Mouse (Mus musculus) liver, embryonic 13.5 days (tissue): ENCODE results near the gene 1700123O20Rik. TPM values are rescaled to one million over a fixed set of nuclear protein-coding genes. Genes with fewer than 3 reads are reported as not detected.

Experiments used
- ATAC-seq: fragments of 200-750 bp; cut with Nextera tagmentation; 2 replicates; pipeline ENCODE4 v1.8.0; 2017; ENCODE audit warnings: low read depth, mild to moderate bottlenecking, moderate number of reproducible peaks, moderate library complexity
- DNase-seq: peaks from one replicate; pipeline ENCODE4 v3.0.0; 2022
- H3K27ac ChIP-seq: fragments of 300-500 bp; sonication (generic); 2 replicates; pipeline ENCODE4 v1.5.1; 2015; ENCODE audit warnings: moderate library complexity, mild to moderate bottlenecking, inconsistent platforms
- H3K27me3 ChIP-seq: fragments of 300-500 bp; sonication (generic); 2 replicates; pipeline ENCODE4 v1.6.1; 2015; ENCODE audit warnings: mild to moderate bottlenecking, inconsistent platforms
- H3K36me3 ChIP-seq: fragments of 300-500 bp; sonication (generic); 2 replicates; pipeline ENCODE4 v1.6.1; 2015; ENCODE audit warnings: mild to moderate bottlenecking, inconsistent platforms
- H3K4me1 ChIP-seq: fragments of 300-500 bp; sonication (generic); replicated peaks from 2 replicates; pipeline ENCODE4 v1.6.1; 2015; ENCODE audit warnings: inconsistent platforms
- H3K4me2 ChIP-seq: fragments of 300-500 bp; sonication (generic); 2 replicates; pipeline ENCODE4 v1.6.1; 2015; ENCODE audit warnings: inconsistent platforms, mild to moderate bottlenecking, moderate library complexity
- H3K4me3 ChIP-seq: fragments of 300-500 bp; sonication (generic); replicated peaks from 2 replicates; pipeline ENCODE4 v1.5.1; 2015; ENCODE audit warnings: mild to moderate bottlenecking, inconsistent platforms
- H3K9ac ChIP-seq: fragments of 300-500 bp; sonication (generic); 2 replicates; pipeline ENCODE4 v1.6.1; 2015; ENCODE audit warnings: mild to moderate bottlenecking, inconsistent platforms
- H3K9me3 ChIP-seq: fragments of 300-500 bp; sonication (generic); replicated peaks from 2 replicates; pipeline ENCODE4 v1.6.1; 2016; ENCODE audit warnings: inconsistent platforms
- WGBS: fragments of 180-500 bp; shearing (Covaris S2); methylation state at CpG from one replicate; pipeline ENCODE4 v1.1.7; 2015; ENCODE audit not compliant: insufficient replicate concordance; 5-methylcytosine and 5-hydroxymethylcytosine counted together
- polyA plus RNA-seq: library from polyadenylated mRNA; unstranded; fragments of >200 nt; fragmentation: Nextera tagmentation; extraction: Ambion mirVana; gene quantifications from 2 replicates; pipeline ENCODE4 v1.2.1, GENCODE M21; 2015

The 1700123O20Rik gene
- polyA plus RNA-seq, 1 experiment from 2014 or later: 46.3 TPM

DNA sequence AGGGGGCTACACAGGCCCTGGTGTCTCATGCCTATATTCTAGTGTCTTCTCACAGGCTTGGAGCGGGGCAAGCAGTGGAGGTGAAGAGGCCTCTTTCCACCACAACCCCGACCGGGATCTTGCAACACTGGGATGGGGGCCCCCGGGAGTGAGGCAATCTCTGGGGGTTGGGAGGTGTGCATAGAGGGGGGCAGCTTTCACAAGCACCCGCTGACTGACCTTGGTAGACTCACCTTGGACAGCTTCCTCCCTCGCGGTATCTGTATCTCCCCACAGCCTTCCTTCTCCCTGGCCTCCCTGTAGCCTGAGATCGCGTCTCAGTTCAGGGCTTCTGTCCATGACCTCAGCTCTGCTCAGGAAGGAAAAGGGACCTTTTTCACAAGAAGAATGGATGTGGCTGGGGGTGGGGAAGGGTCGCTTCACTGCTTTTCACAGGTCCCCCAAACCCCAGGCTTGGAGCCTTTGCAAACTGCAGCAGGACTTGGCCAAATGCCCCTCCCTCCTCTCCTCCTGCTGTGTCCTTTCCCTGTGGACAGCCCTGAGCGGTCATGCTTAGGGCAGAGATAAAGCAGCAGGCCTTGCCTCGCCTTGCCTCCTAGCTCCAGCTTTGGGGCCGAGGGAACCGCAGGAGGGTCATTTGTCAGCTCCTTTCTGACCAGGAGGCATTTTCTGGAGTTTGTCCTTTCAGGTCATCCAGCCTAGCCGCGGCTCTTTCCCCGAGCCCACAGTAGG lies 20.7 kb downstream of the 1700123O20Rik start:
- peak overlapping the region; percentile 48; the same call in 1 of the 2 replicates for H3K4me2 ChIP-seq
- H3K4me1 ChIP-seq: peaks cover 33% of the 10 kb centered on the region
- H3K9ac ChIP-seq: no peak overlapping the region; the same call in 1 of the 2 replicates
- no peak overlapping the region for H3K27ac ChIP-seq
- ATAC-seq (no peak), DNase-seq (peak; percentile 22)
- H3K9me3 ChIP-seq: no peaks in the 10 kb centered on the region
- 13% methylated on average over 17 of the region's 17 CpGs for WGBS
- no peaks in the 10 kb centered on the region for H3K36me3 ChIP-seq
- H3K4me3 ChIP-seq: no peak overlapping the region
- H3K27me3 ChIP-seq: peaks cover 87% of the 10 kb centered on the region

DNA sequence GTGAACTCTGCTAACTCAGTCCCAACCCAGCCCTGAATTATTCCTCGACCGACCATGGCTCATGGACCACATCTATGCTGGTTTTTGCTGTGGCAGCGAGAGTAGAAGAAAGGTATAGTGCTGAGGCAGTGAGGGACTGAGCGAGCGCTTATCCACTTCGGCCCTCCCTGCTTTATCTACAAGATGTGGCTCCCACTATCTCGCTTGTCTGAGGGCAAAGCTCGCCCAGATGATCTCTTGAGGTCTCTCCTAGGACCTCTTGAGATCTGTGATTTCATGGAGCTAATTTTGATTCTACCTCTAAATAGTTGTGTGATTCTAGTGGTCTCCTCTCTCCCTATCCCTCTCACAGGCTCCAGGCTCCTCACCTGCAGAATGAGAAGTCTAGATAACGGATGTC lies 23.0 kb downstream of the 1700123O20Rik start:
- no peak overlapping the region for H3K9ac ChIP-seq
- no peak for DNase-seq
- peaks cover 45% of the 10 kb centered on the region for H3K4me1 ChIP-seq
- H3K27ac ChIP-seq: no peak overlapping the region
- peaks cover 71% of the 10 kb centered on the region for H3K27me3 ChIP-seq
- ATAC-seq: no peak
- H3K4me2 ChIP-seq: no peak overlapping the region
- H3K36me3 ChIP-seq: no peaks in the 10 kb centered on the region
- 33% methylated on average over 9 of the region's 9 CpGs for WGBS
- no peak overlapping the region for H3K4me3 ChIP-seq
- H3K9me3 ChIP-seq: no peaks in the 10 kb centered on the region

DNA sequence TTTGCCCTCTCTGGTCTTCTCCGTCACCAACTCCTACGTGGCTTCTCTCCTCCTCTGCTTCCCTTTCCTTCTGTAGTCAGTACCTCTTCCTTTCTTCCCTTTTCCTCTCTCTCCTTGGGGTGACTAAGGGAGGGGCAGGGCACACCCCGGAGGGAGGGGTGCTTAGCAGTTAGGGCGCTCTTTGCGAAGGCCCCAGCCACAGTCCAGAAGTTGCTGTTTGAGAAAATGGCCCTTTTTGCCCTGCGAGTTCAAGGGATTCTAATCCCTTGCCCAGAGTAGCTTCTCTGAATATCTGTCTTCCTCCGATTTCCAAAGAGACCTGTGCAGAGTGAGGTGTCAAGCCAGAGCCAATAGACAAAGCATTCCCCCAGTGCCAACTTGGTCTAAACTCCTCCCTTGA lies 26.1 kb downstream of the 1700123O20Rik start, which contains the start of gene Cebpe:
Gene Cebpe (minus strand): TSS at position 101 of the 400 bp plus-strand sequence.
- DNase-seq: no peak
- peaks cover 61% of the 10 kb centered on the region for H3K27me3 ChIP-seq
- peaks cover 30% of the 10 kb centered on the region for H3K4me1 ChIP-seq
- H3K36me3 ChIP-seq: no peaks in the 10 kb centered on the region
- peak within 1 kb of the TSS; percentile 1; the same call in 1 of the 2 replicates for H3K4me3 ChIP-seq
- no peaks in the 10 kb centered on the region for H3K9me3 ChIP-seq
- 60% methylated on average over 7 of the region's 7 CpGs for WGBS
- no peak for ATAC-seq
- H3K4me2 ChIP-seq: no peak within 1 kb of the TSS
- peak within 1 kb of the TSS; percentile 58 for H3K27ac ChIP-seq
- H3K9ac ChIP-seq: 0 out of 2 replicates have a peak within 1 kb of the TSS, but pooled peaks have one; percentile 1

DNA sequence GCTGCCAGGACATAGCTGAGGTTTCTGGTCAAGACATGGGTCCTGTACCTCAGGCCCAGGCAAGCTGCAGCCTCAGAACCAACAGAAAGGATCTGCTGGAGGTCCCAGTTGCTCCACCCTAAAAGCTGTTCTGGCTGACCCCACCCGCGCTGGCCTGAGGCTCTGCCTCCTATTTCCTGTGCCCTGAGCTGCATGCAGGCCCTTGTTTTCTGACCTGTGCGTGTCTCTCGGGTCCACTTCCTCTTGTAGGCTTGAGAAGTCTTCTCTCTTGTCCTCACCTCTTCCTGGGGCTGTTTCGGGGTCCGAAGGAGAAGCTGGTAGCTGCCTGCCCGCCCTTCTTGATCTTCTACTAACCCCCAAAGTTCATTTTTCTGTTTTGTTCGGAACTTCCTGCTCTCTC lies 26.8 kb downstream of the 1700123O20Rik start:
- 28% methylated on average over 8 of the region's 8 CpGs for WGBS
- Histone ChIP-seq H3K27me3 (peaks cover 53% of the 10 kb centered on the region), H3K4me3 (no peak overlapping the region), H3K4me2 (no peak overlapping the region), H3K27ac (peak overlapping the region; percentile 58), H3K9ac (no peak overlapping the region), H3K36me3 (no peaks in the 10 kb centered on the region), H3K9me3 (no peaks in the 10 kb centered on the region), H3K4me1 (peaks cover 25% of the 10 kb centered on the region)
- ATAC-seq (no peak), DNase-seq (no peak)

DNA sequence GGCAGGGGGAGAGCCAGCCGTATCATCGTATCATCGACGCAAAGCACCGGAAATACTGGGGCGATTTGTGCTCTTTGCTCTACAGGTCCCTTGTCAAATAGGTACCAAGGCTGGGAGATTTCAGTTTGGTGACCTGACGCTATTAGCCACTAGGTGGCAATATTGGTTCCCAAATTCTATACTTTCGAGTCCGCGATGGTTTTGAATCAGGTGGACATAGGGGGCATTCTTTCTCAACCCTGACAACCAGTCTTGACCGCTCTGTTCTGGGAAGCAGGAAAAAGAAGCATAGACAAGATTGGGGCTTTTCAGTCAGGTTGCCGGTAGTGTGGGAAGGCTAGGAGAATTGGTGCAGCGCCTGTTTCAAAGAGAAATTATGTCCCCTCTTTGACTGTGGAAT lies 28.1 kb downstream of the 1700123O20Rik start:
- peak overlapping the region; percentile 45 for H3K4me3 ChIP-seq
- H3K36me3 ChIP-seq: no peaks in the 10 kb centered on the region
- under 1% methylated on average over 13 of the region's 13 CpGs for WGBS
- H3K27ac ChIP-seq: no peak overlapping the region
- peak overlapping the region; percentile 67 for H3K4me2 ChIP-seq
- peaks cover 40% of the 10 kb centered on the region for H3K27me3 ChIP-seq
- peaks cover 21% of the 10 kb centered on the region for H3K4me1 ChIP-seq
- ATAC-seq: no peak
- H3K9me3 ChIP-seq: no peaks in the 10 kb centered on the region
- DNase-seq: peak; percentile 61
- H3K9ac ChIP-seq: 0 out of 2 replicates have a peak overlapping the region, but pooled peaks have one; percentile 3

DNA sequence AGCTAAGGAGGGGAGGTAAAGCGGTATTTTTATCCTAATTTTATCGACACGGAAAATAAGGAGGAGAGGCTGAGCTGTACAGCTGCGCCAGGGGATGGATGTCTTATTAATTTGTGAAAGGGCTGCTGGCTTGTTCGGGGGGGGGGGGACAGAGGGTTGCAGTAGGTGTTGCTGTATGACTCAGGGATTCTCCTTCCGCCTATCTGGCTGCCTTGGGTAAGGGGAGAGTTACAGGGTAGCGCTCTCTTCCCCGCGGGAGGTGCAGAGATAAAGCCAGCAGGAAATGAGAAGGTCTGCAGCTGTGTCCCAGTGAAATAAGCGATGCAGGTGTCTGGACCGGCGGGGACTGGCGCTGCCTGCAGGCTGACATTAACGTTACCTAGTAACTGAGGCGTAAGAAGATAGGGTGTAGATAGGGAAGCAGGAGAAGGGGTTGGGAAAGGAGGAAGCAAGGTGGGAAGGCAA lies 28.6 kb downstream of the 1700123O20Rik start:
- Histone ChIP-seq H3K9ac (peak overlapping the region; percentile 3; the same call in 1 of the 2 replicates), H3K4me3 (peak overlapping the region; percentile 45), H3K36me3 (no peaks in the 10 kb centered on the region), H3K4me1 (peaks cover 21% of the 10 kb centered on the region), H3K27ac (no peak overlapping the region), H3K4me2 (peak overlapping the region; percentile 67), H3K9me3 (no peaks in the 10 kb centered on the region), H3K27me3 (peaks cover 35% of the 10 kb centered on the region)
- ATAC-seq: peak; percentile 33; the same call in 1 of the 2 replicates
- 2% methylated on average over 15 of the region's 15 CpGs for WGBS
- DNase-seq: peak; percentile 20

DNA sequence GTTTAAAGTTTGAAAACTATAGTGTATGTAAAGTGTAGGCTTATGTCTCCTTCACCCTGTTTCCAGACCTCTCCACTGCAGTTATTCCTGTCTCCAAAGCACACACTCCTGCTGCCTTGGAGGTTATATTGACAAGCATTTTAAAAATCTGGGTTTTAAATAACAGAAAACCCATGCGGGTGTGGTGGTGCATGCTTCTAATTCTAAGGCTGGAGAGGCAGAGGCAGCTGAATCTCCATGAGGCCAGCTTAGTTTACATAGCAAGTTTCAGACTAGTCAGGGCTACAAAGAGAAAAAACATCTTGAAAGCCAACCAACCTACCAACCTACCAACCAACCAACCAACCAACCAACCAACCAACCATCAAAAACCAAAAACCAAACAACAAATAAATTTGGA lies 29.4 kb downstream of the 1700123O20Rik start:
- WGBS: 50% methylated on average over 1 of the region's 1 CpGs
- no peaks in the 10 kb centered on the region for H3K9me3 ChIP-seq
- no peak overlapping the region for H3K4me2 ChIP-seq
- ATAC-seq (no peak), DNase-seq (no peak)
- H3K9ac ChIP-seq: 0 out of 2 replicates have a peak overlapping the region, but pooled peaks have one; percentile 3
- no peak overlapping the region for H3K4me3 ChIP-seq
- peaks cover 21% of the 10 kb centered on the region for H3K4me1 ChIP-seq
- peaks cover 28% of the 10 kb centered on the region for H3K27me3 ChIP-seq
- H3K36me3 ChIP-seq: no peaks in the 10 kb centered on the region
- no peak overlapping the region for H3K27ac ChIP-seq

DNA sequence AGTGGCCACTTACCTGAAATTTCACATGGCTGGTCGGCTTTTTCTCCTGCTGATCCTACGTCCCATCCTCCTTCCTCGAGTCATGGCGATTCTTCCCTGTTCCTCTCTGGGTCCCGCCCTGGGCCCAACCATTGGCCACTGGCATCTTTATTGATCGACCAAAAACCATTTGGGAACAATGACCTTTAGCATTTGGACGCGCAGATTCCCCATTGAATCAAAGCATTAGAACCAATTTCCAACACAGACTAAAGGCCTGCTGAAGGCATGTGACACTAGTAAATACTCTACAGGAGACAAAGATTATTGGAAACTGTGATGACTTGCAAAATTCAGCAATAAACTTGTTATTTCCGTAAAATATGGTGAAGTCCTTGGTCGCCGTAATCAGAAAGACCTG lies 34.0 kb downstream of the 1700123O20Rik start:
- no peak for DNase-seq
- H3K4me2 ChIP-seq: no peak overlapping the region
- H3K36me3 ChIP-seq: no peaks in the 10 kb centered on the region
- 80% methylated on average over 11 of the region's 11 CpGs for WGBS
- H3K9ac ChIP-seq: no peak overlapping the region
- no peak overlapping the region for H3K4me3 ChIP-seq
- H3K9me3 ChIP-seq: no peaks in the 10 kb centered on the region
- H3K27ac ChIP-seq: no peak overlapping the region
- H3K4me1 ChIP-seq: peaks cover 9% of the 10 kb centered on the region
- ATAC-seq: no peak
- 0 out of 2 replicates have a peak, but pooled peaks cover 5% of the 10 kb centered on the region for H3K27me3 ChIP-seq

DNA sequence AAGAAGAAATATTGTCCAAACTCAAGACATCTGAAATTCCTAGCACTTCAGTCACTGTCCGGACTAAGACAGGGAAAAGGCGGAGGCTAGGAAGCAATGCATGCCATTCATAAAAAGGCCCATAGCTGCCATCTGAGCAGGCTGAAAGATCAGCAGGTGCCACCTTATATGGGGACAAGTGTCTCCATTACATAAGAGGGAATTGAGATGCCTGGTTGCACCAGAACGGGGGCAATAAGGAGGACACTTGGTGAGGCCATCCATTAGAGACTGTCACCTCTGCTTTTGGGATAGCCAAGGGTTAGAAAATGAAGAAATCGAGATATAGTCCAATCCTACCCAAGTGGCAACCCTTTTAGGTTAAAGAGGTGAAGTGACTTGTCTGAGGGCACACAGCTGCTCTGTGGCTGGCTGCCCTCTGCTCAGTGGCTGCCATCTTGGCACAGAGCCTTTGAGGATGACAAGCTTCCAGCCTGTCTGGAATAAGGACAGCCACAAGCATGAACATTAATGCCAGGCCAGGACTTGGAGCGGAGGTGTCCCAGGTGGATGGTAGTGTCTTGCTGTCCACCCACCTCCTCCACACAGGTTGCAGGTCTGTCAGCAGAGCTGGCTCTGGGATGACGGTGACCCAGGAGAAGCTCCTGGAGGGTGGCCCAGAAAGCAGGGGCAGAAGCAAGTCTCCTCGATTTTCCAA lies 34.8 kb downstream of the 1700123O20Rik start:
- Histone ChIP-seq H3K27me3 (0 out of 2 replicates have a peak, but pooled peaks cover 4% of the 10 kb centered on the region), H3K36me3 (no peaks in the 10 kb centered on the region), H3K4me3 (no peak overlapping the region), H3K9me3 (no peaks in the 10 kb centered on the region), H3K9ac (no peak overlapping the region), H3K4me2 (no peak overlapping the region), H3K4me1 (peaks cover 9% of the 10 kb centered on the region; the same call in 1 of the 2 replicates), H3K27ac (no peak overlapping the region)
- no peak for DNase-seq
- no peak for ATAC-seq
- WGBS: 73% methylated on average over 7 of the region's 7 CpGs

DNA sequence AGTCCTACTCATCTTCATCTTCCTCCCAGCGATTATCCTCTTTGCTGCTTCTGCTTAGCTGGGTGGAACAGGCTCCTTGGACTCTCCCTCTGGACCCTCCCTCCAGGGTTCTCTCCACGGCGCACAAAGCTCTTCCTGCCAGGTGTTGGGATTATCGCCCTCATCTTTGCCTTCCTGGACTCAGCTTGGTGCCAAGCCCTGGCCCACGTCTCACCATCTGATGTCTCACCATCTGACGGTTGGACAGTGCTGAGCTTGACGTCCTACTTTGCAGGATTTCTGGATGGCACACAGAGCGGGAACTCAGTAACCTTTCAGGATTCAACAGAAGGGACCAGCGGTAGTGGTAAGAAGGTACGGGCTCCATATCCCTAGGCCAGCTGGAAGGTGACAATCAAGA lies 35.7 kb downstream of the 1700123O20Rik start:
- 67% methylated on average over 10 of the region's 10 CpGs for WGBS
- Histone ChIP-seq H3K4me3 (no peak overlapping the region), H3K9ac (no peak overlapping the region), H3K27me3 (no peaks in the 10 kb centered on the region), H3K4me1 (peaks cover 9% of the 10 kb centered on the region; the same call in 1 of the 2 replicates), H3K9me3 (no peaks in the 10 kb centered on the region), H3K4me2 (no peak overlapping the region), H3K36me3 (no peaks in the 10 kb centered on the region), H3K27ac (no peak overlapping the region)
- DNase-seq (no peak), ATAC-seq (no peak)

DNA sequence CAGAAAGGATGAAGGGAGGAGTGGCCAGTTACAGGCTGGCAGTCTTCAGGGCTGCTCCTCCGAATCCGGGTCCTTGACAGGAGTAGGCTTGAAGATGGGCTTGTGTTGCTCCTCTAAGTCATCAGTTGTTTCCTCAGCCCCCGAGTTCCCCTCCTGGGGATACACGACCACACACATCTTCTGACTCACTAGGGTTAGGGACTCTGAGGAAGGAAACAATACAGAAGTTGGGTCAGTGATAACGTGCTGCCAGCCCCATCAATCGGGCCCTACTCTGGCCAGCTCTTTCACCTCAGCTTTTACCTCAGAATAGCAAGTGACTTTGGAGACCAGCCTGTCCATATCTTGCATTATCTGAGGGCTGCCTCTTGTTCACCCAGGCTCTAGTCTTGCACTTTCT lies 38.0 kb downstream of the 1700123O20Rik start:
- ATAC-seq: no peak
- Histone ChIP-seq H3K27me3 (no peaks in the 10 kb centered on the region), H3K4me3 (no peak overlapping the region), H3K9ac (no peak overlapping the region), H3K27ac (no peak overlapping the region), H3K4me1 (peaks cover 9% of the 10 kb centered on the region; the same call in 1 of the 2 replicates), H3K36me3 (no peaks in the 10 kb centered on the region), H3K4me2 (no peak overlapping the region), H3K9me3 (no peaks in the 10 kb centered on the region)
- 18% methylated on average over 6 of the region's 6 CpGs for WGBS
- DNase-seq: no peak
